Mouse (Mus musculus) mesoderm, embryonic 11.5 days (tissue): ENCODE results near the gene Antxrl.

ENCODE experiments used
- DNase-seq: peaks from one replicate; pipeline ENCODE4 v3.0.0-alpha.2; 2012; ENCODE audit warnings: low read depth, low spot score

Antxrl gene

DNA sequence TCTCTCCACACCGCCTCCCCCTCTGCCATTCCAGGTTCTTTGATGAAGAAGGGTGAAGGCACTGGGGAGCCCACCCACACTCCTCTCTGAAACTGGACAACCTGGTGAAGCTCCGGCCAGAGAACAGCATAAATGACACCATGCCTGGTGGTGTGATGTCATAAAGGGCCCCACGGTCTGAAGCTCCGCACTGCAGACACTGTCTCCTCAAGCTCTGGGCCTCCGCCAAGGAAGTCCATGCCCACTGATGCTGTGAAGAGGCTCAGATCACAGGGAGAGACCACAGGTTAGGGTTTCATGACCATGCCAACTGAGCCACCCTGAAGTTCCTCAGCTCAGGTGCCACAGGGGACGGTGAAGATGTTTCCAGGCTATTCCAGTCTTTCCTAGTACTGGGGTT, at the start of gene Antxrl:
TSS of gene Antxrl (plus strand) at position 192 of the 400 bp plus-strand sequence.
- DNase-seq: no peak

DNA sequence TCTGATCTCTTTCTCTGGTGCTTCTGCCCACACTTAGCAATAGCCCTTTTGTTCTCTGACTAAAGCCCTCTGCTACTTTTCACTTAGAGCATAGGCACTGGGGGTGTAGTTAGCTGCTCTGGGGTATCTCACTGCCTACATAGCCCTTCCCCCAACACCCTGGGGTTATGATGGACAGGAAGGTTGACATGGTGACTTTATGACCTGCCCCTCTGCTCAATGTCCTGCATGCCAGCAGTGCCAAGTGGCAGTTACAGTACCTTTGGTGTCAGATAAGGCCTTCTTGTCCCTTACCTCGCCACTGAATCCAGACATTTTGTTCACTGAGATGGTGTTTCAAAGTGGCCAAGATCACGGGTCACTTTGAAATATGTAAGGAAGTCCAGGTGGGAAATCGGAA, 37.4 kb upstream of the Antxrl start, which contains the start of gene Gm30083:
TSS of gene Gm30083 (minus strand) at position 120 of the 400 bp plus-strand sequence.
- no peak for DNase-seq

GRCm38 (mm10) chr14:34016381-34016780, 36.1 kb upstream of the Antxrl start, which contains the start of gene Gm5460:
TSS of gene Gm5460 (plus strand) at chr14:34016758.
- DNase-seq: no peak

DNA sequence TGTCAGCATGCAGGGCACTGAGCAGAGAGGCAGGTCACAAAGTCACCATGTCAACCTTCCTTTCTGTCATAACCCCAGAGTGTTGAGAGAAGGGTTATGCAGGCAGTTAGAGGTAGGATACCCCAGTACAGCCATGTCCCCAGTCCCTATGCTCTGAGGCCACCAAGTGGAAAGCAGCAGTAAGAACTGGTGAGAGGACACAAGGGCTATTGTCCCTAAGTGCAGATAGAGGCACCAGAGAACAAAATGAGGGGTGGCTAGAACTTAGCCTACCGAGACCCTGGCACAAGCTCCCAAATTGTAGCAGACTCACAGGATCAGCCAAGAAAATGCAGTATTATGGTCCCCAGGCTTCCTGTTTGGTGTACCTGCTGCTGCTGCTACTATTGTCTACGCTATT, 35.6 kb upstream of the Antxrl start:
- DNase-seq: no peak

DNA sequence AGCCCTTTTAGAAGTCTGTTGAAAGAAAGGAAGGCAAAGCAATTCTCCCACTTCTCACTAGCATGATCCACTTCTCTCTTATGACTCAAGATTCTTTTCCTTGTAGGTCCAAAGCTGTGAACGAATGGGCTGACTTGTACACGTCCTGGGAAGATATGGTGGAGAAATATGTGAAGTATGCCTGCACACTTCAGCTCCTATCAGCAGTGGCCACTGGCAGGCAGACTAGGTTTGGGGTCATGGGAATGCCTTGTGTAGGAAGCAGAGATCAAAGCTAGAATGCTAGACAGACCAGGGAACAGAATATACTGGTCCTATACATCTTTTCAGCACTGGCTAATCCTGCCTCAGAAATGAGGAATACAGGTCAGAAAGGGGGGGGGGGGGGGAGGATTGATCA, 25.8 kb upstream of the Antxrl start:
- no peak for DNase-seq

DNA sequence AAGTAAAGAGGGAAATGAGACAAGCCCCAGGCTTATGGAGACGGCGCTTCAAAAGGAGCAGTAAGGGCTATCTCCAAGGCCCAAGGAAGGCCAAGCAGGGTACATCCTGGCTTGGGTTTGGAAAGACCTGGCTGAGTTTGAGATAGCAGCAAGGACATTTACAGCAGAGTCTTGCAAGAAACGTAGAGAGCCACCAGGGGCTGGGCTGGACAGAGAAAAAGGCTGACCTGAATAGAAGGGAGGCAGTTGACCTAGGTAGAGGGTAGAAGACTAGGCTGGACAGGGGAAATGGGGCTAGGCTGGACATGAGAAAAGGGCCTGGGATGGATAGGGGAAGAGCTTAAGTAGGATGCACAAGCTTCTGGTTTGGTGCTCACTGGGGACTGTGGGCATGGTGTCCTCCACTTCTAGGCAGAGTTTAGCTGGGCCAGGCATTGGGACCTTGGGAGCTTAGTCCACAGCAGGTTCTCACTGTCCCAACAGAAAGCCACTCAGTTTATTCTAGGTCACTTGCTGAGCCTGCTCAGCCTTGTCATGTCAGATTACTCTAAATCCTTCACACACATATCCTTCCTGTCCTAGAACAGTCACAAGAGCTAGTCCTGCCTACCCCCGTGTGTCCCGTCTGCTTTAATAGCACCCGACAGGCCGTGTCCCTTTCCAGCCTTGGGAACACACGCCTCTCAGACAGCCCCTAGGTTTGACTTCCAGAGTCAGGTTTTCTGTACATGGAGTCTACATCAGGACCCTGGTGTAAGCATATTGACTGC, 18.5 kb upstream of the Antxrl start:
- DNase-seq: no peak

- no peak for DNase-seq
Measured at GRCm38 (mm10) chr14:34041241-34041640, 11.3 kb upstream of the Antxrl start.

DNA sequence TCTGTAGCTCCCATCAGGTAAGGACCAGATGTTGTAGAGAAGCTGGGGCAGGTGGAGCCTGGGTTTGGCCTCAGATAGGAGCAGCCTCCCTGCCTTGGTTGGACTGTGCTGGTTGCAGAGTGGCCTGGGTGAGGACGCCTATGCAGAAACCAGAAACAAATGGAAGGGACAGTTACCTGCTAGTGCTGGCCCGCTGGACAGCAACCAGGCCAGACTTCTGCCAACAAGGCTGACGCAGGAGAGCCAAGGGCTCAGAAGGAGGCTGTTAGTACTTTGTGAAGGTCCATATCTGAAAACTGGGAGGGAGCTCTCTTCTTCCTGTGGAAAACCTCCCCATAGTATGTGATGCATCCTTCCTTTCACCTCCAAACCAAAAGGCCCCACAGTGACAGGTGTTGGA, 9.2 kb upstream of the Antxrl start:
- DNase-seq: no peak

- no peak for DNase-seq
Measured at GRCm38 (mm10) chr14:34050101-34050779, 2.3 kb upstream of the Antxrl start.

DNA sequence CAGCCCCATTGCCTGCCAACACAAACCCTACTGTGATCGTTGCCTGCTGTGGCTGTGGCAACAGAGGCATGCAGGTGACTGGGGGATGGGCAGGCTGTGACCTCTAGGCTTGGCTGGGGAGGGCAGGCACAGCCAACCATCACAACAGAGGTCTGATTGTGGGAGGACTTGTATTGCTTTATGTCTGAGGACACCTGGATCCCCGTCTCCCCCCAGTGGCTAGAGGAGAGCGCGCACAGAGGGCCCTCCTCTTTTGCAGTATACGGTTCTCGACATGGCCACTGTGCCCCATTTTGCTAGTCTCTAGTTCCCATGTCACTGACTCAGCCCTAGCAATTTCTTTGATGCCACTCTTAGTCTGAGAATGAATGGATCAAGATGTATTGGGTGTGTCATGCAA, 19.2 kb downstream of the Antxrl start:
- DNase-seq: peak; percentile 2

GRCm38 (mm10) chr14:34075346-34075745, 22.8 kb downstream of the Antxrl start:
- no peak for DNase-seq

- DNase-seq: peak; percentile 3
Measured at GRCm38 (mm10) chr14:34077222-34077621, 24.7 kb downstream of the Antxrl start.

GRCm38 (mm10) chr14:34078293-34078692, 25.8 kb downstream of the Antxrl start:
- no peak for DNase-seq

GRCm38 (mm10) chr14:34080321-34080997, 28.0 kb downstream of the Antxrl start:
- DNase-seq: peak; percentile 88

DNA sequence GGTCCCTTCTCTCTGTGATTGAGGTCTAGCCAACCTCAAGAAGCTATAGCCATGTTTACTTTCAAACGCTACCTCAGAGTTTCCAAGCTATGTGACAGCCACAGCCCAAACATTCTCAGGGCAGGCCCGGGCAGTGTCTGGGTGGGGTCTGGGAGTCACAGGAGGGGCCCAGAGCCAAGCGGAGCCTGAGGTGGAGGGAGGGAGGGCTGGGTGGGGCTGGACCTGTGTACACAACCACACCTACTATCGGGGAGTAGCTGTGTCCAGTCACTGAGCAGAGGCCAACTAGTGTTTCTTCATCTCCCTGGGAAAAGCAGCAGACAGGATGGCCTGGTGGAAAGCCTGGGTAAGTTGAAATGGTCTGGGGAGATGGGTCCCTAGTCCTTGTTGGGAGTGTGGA, 33.2 kb downstream of the Antxrl start, which contains the start of gene Anxa8:
TSS of gene Anxa8 (plus strand) at position 251 of the 400 bp plus-strand sequence.
- DNase-seq: no peak

DNA sequence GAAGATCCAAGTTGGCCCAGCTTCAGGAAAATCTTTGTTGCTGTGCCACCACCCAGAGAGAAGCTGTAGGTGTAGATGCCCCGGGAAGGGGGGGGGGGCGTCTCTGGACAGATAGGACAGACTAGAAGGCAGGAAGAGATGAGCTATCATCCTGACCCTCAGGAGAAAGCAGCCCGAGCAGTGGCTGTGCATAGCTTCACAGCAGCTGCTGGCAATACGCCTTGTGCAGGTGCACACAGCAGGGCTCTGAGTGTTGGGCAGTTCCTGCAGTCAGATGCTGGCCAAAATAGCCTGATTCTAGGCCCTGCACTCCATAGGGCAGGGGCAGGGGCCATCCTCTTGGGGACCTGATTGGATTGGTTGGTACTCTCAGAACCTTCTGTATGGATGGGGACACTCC, 34.3 kb downstream of the Antxrl start:
- no peak for DNase-seq

DNA sequence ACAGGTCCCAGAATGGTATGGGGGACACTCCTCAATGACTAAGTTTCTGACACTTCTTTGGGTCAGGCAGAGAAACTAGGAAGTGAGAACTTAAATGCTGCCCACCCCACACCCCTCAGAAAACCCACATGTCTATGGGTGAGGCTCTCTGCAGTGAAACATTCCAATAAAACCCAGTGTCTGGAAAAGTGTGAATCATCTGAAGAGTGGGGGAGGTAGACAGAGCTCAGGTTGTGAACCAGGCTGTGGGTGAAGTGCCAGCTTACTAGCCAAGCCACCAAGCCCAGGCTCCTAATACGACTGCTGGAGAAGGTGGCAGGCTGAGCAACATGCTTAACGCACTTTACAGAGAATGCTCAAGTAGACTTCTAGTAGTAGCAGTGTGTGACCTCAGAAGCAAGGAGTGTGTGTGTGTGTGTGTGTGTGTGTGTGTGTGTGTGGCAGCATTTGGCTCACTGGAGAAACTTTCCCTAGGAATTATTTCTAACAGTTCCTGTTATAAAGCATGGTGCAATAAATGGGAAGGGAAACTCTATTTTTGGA, 35.4 kb downstream of the Antxrl start:
- no peak for DNase-seq

DNA sequence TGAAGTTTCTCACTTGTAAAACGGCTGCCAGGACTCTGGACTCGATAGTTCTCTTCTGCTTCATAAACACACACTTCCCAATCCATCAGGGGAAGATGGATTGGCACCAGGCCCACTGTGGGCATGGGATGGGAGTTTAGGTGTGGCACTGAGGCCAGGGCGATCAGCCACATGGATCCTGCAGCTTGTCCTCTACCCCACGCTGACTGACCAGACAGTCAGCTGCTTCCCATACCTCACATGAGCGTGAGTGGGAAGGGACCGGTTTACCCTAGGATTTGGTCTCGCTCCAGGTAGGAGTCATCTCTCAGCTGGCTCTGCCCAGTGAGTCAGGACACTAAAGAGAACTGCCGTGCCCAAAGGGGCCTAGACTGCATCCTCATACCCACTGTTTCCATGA, 37.3 kb downstream of the Antxrl start:
- DNase-seq: no peak

DNA sequence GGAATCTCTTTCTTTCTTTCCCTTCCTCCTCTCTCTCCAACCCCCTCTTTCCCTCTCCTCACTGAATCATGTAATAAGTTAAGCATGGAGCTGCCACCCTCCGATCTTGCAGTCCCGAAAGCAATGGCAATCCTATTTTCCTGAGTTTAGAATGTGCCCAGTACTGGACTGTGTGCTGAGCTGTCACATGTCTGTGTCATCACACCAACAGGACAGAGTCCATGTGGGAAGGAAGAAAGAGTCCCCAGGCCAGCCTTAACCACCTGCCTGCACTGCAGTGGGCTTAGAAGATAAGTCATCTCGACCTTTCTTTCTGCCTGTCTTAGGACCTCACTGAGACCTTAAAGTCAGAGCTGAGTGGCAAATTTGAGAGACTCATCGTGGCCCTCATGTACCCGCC, 39.0 kb downstream of the Antxrl start:
- no peak for DNase-seq

GRCm38 (mm10) chr14:34092856-34093255, 40.3 kb downstream of the Antxrl start:
- no peak for DNase-seq

DNA sequence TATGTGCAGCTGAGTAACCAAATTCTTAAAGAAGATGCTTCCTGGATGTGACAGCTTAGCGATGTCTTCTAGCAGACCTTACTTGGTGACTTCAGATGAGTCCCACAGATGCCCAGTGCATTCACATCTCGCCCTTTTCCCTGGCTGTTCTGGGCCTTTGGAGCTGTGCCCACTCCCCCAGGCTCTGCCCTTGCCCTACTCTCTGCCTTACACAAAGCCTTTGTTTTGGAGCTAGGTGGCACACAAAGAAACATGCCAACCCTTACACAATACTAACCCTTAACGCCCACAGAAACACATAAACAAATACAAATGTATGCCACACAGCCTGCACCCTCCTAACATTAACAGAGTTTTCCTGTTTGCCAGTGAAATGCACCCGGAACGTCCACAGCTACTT, 43.7 kb downstream of the Antxrl start:
- DNase-seq: no peak

DNA sequence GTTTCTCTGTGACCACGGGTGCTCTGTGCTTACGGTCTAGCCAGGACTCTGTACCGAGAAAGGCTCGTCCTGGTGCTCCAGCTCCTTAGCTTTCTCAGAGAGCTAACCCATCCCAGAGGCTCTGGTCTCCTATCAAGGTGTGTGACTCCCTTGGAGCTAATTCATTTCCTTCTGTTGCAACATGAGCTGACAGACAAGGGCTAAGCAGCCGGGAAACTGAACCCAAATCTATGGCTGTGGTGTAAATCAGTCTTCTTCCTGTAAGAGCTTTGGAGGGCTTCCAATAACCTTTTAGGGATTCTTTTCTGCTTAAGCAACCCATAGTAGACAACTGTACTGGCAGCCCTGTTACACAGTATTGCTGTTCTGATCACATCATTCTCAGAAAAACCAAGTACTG, 50.1 kb downstream of the Antxrl start, which contains the start of gene A630023A22Rik:
TSS of gene A630023A22Rik (minus strand) at position 154 of the 400 bp plus-strand sequence.
- DNase-seq: no peak
